Mouse (Mus musculus) small intestine, adult 2 months (tissue): ENCODE data around the gene Nod1. TPM values are rescaled to one million over a fixed set of nuclear protein-coding genes. Genes with fewer than 3 reads are reported as not detected.
A peak's percentile ranks its signal among the peaks of the same experiment; 100 is the strongest.
"Not testable (repeated sequence)": the region's sequence is repeated elsewhere in the genome, so short reads cannot be mapped to it uniquely, and the experiment has no call there.

Source experiments
- H3K27ac ChIP-seq: fragments of 200-500 bp; 2 replicates; pipeline ENCODE4 v1.5.1; 2012; ENCODE audit warnings: low read depth, low read length, control low read depth, inconsistent platforms; ENCODE audit not compliant: insufficient read depth
- H3K27me3 ChIP-seq: fragments of 200-500 bp; 2 replicates; pipeline ENCODE4 v1.6.1; 2012; ENCODE audit warnings: mild to moderate bottlenecking, moderate library complexity, low read length, inconsistent platforms; ENCODE audit not compliant: control insufficient read depth, insufficient read depth
- H3K36me3 ChIP-seq: fragments of 200-500 bp; 2 replicates; pipeline ENCODE4 v1.6.1; 2012; ENCODE audit warnings: mild to moderate bottlenecking, low read length, control low read depth, inconsistent platforms; ENCODE audit not compliant: control insufficient read depth, insufficient read depth
- H3K4me1 ChIP-seq: fragments of 200-500 bp; 2 replicates; pipeline ENCODE4 v1.6.1; 2012; ENCODE audit warnings: low read length, inconsistent platforms, mixed read lengths; ENCODE audit not compliant: control insufficient read depth, insufficient read depth, insufficient read length
- H3K4me3 ChIP-seq: fragments of 200-500 bp; 2 replicates; pipeline ENCODE4 v1.5.1; 2012; ENCODE audit warnings: low read depth, mild to moderate bottlenecking, control low read depth, inconsistent platforms, low read length, moderate library complexity
- CTCF ChIP-seq: fragments of 200-500 bp; IDR thresholded peaks from 2 replicates; pipeline ENCODE4 v1.5.1; 2012; ENCODE audit warnings: low read depth, mild to moderate bottlenecking, control low read depth, inconsistent platforms, low read length, moderate library complexity, mixed read lengths; ENCODE audit not compliant: insufficient replicate concordance, insufficient read length; ENCODE audit errors: extremely low read depth
- POLR2A ChIP-seq: fragments of 200-500 bp; IDR thresholded peaks from 2 replicates; pipeline ENCODE4 v1.6.1; 2012; ENCODE audit warnings: low read depth, mild to moderate bottlenecking, control low read depth, inconsistent platforms, low read length, moderate library complexity
- WGBS: fragments of 180-500 bp; shearing (Covaris S2); methylation state at CpG from one replicate; pipeline ENCODE4 v1.1.7; 2018; 5-methylcytosine and 5-hydroxymethylcytosine counted together
- polyA plus RNA-seq: library from polyadenylated mRNA; depleted of rRNA; stranded (reverse); fragments of >200 nt; gene quantifications from 2 replicates; pipeline ENCODE4 v1.2.3, GENCODE M21; 2012

Nod1 gene
- polyA plus RNA-seq, 1 experiment, result 11.2 TPM

GRCm38 (mm10) chr6:54964755-54965154, 7.7 kb downstream of the Nod1 start:
- no peak overlapping the region for H3K27ac ChIP-seq
- no peaks in the 10 kb centered on the region for H3K27me3 ChIP-seq
- no peaks in the 10 kb centered on the region for H3K36me3 ChIP-seq
- H3K4me1 ChIP-seq, result peaks cover 5% of the 10 kb centered on the region; the same call in 1 of the 2 replicates
- TF ChIP-seq POLR2A (no peak), CTCF (no peak)
- 26% methylated on average over 1 of the region's 1 CpGs for WGBS
- H3K4me3 ChIP-seq, result no peak overlapping the region

- Histone ChIP-seq H3K27ac (no peak overlapping the region), H3K27me3 (no peaks in the 10 kb centered on the region), H3K4me1 (peaks cover 5% of the 10 kb centered on the region; the same call in 1 of the 2 replicates), H3K36me3 (no peaks in the 10 kb centered on the region), H3K4me3 (no peak overlapping the region)
- 97% methylated on average over 2 of the region's 2 CpGs for WGBS
- no peak for TF ChIP-seq POLR2A
- no peak for TF ChIP-seq CTCF
Observed at GRCm38 (mm10) chr6:54963599-54963998, 8.8 kb downstream of the Nod1 start.

- no peak for TF ChIP-seq CTCF
- 86% methylated on average over 8 of the region's 8 CpGs for WGBS
Observed at GRCm38 (mm10) chr6:54957655-54958054, 14.8 kb downstream of the Nod1 start.

GRCm38 (mm10) chr6:54956425-54956824, 16.0 kb downstream of the Nod1 start:
- no peak for TF ChIP-seq POLR2A
- TF ChIP-seq CTCF, result no peak
- no peaks in the 10 kb centered on the region for H3K36me3 ChIP-seq
- H3K27me3 ChIP-seq, result no peaks in the 10 kb centered on the region
- WGBS, result 53% methylated on average over 1 of the region's 1 CpGs
- H3K27ac ChIP-seq, result peak overlapping the region; percentile 55; the same call in 1 of the 2 replicates
- no peak overlapping the region for H3K4me3 ChIP-seq
- peaks cover 13% of the 10 kb centered on the region for H3K4me1 ChIP-seq

More at GRCm38 (mm10) chr6:54957655-54958054, 14.8 kb downstream of the Nod1 start:
- H3K27ac ChIP-seq, result peak overlapping the region; percentile 18; the same call in 1 of the 2 replicates
- no peak overlapping the region for H3K4me3 ChIP-seq
- H3K27me3 ChIP-seq, result no peaks in the 10 kb centered on the region
- no peaks in the 10 kb centered on the region for H3K36me3 ChIP-seq
- peaks cover 13% of the 10 kb centered on the region for H3K4me1 ChIP-seq

- peak overlapping the region; percentile 55; the same call in 1 of the 2 replicates for H3K27ac ChIP-seq
- no peaks in the 10 kb centered on the region for H3K27me3 ChIP-seq
- no peak for TF ChIP-seq CTCF
- no peak for TF ChIP-seq POLR2A
- no peak overlapping the region for H3K4me3 ChIP-seq
- no peaks in the 10 kb centered on the region for H3K36me3 ChIP-seq
- H3K4me1 ChIP-seq, result peaks cover 13% of the 10 kb centered on the region
Observed at GRCm38 (mm10) chr6:54955949-54956348, 16.5 kb downstream of the Nod1 start.

- WGBS, result 40% methylated on average over 10 of the region's 10 CpGs
- Histone ChIP-seq H3K4me1 (peaks cover 13% of the 10 kb centered on the region), H3K4me3 (no peak overlapping the region), H3K27ac (peak overlapping the region; percentile 23), H3K36me3 (no peaks in the 10 kb centered on the region), H3K27me3 (no peaks in the 10 kb centered on the region)
- TF ChIP-seq POLR2A, result no peak
- no peak for TF ChIP-seq CTCF
Observed at GRCm38 (mm10) chr6:54954659-54955414, 17.6 kb downstream of the Nod1 start.

GRCm38 (mm10) chr6:54953399-54953798, 19.0 kb downstream of the Nod1 start:
- 99% methylated on average over 4 of the region's 4 CpGs for WGBS
- H3K4me3 ChIP-seq, H3K27ac ChIP-seq, H3K27me3 ChIP-seq, H3K36me3 ChIP-seq: not testable (repeated sequence)
- H3K4me1 ChIP-seq, result peaks cover 18% of the 10 kb centered on the region
